Mouse (Mus musculus) cerebellum, adult 11 months (tissue): ENCODE measurements at regions not wholly inside any gene's neighbourhood (a gene's known extent, or its start where the extent isn't known, plus 50 kb on each side); places are given as distances from the start of the nearest gene placed in this dataset.

ENCODE experiments used
- DNase-seq: peaks from one replicate; pipeline ENCODE4 v3.0.0; 2022

DNA sequence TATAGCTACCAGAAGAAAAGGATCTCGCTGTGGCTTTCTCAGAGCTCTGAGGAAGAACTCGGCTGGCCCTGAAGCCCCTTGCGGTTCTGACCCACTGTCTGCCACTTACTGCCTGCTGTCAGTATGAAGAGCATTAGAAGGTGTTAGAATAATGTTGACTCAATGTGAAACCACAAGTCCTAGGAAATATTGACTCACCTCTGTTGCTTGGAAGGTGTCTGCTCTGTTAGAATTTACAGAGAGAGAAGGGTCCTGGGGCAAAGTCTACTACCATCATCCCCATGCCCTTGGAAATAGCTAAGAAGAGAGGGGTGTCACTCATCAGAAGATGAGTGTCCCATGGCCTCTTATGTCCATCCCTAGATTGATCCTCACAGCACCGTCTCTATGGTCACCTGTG, 197.9 kb downstream of the Hlx start:
- no peak for DNase-seq

- no peak for DNase-seq
Observed at GRCm38 (mm10) chr1:184533870-184534269, 198.5 kb downstream of the Hlx start.

DNA sequence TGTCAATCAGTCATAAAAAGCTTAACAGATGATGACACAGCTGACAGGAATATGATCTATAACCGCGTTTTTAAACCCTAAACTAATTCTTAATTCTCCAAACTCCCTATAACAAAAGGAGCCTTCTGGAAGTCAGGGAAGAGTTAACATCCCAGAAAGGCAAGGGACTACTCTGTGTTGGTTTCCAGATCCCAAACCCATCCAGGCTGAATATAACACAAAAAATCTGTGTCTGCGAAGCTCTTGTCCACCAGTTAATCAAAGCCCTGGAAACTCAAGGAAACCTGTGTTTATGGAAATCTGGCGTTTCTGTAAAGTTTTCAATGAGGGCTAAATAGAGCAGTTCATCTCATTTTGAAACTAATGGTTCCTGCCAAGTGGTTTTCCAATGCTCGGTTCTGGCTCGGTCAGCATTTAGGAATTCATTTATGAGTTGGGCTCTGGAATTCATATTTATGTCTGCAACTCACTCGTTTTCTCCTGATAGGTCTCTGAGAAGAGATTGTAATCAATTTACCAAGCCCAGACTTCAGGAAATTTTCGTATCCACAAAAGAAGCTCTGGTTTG, 199.8 kb downstream of the Hlx start:
- DNase-seq, result no peak

GRCm38 (mm10) chr1:184530606-184531320, 201.7 kb downstream of the Hlx start:
- no peak for DNase-seq

GRCm38 (mm10) chr1:184525740-184526139, 206.7 kb downstream of the Hlx start:
- DNase-seq, result no peak

GRCm38 (mm10) chr1:184519551-184519950, 212.9 kb downstream of the Hlx start:
- DNase-seq, result no peak

- no peak for DNase-seq
Observed at GRCm38 (mm10) chr1:184504663-184505062, 227.8 kb downstream of the Hlx start.

DNA sequence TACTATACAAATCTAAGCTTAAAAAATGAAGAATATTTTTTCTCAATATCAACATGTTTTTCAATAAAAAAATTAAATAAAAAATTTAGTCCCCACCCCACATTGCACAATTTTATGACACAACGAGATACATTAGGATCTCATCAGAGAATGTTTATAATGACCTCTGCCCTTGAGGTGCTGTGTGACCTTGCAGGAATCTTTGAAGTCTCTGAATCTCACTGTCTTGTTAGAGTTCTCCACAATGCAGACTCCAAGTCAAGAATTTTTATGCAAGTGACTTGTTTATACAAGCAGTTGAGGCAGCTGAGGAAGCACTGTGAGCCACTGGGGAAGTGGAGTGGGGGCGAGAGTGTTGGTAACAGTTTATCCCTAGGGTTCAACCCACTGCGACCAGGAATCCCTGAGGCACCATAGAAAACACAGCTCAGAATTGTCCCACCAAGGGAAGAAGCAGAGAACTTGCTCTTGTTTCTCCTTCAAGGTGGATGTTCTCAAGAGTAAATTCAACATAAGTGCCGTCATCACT, 228.5 kb downstream of the Hlx start:
- no peak for DNase-seq

GRCm38 (mm10) chr1:184500702-184501101, 231.7 kb downstream of the Hlx start:
- no peak for DNase-seq

DNA sequence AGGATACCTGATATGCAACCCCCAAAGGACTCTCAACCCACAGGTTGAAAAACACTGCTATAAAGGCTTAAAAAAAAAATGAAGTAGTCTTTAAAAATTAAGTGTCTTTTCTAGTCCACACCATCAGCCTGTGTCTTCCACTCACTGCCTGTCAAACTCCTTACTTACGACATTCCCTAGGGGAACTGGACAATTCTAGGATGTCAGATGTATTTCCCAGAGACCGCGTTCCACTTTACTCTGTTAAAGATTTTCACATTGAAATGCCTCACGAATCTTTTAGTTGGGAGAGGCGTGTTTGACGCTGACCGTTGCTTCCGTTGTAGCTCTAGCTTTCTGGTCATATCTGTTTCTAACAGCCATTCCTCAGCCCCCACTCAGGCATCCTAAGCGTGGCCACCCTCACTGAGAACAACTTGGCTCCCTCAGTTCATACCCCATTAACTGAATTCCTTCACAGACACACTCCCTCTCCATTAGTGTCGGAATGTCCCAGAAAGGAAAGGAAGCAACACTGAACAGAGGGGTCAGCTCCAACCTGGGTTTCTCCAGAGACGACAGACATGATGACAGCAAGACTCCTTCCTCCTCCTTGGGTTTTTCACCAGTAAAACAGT, 233.4 kb downstream of the Hlx start:
- no peak for DNase-seq

DNA sequence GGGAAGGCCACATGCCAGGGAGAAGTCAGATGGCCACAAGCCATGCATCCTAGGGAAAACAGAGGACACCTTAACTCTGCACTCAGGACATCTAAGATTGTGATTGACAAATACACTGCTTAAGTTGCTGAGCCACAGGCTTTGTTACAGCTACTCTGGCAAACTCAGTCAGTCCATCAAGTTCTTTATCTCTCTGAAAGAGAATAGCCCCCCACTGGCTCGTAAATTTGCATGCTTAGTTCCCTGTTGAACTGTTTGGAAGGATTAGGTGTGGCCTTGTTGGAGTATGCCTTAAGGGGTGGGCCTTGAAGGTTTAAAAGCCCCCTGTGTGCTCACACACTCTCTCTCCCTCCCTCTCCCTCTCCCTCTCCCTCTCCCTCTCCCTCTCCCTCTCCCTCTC, 235.4 kb downstream of the Hlx start:
- no peak for DNase-seq

DNA sequence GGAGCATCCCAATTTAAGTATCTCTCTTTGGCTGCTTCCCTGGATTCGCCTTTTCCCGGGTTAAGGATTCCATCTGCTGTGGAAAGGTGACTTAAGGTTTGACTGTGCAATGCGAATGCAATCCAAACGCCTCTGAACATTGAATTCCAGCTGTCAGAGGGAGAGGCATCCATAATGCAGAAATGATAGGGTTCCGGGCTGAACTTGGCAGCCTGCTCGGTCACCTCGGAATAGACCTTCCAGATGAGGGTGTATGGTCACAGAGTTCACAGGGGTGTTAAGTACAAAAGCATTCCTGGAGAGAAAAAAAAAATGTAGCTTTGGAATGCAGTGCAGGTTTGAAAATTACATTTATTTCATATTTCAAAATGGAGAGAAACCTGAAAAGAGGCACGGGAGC, 238.6 kb downstream of the Hlx start:
- no peak for DNase-seq

DNA sequence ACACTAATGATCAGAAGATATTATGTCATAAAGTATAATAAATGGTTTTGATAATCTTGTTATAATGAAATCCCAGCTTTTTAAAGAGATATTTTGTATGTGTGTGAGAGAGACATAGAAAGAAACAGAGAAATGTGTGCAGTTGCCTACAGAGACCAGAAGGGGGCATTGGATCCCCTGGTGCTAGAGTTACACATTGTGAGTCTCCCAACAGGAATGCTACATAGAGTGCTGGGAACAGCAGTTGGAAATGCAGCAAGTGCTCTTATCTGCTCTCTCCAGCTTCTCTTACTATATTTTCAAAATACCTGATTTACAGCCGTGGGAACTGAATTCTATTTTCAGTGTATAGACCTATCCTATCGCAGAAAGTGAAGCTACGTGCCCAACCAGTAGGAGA, 240.3 kb downstream of the Hlx start:
- DNase-seq, result no peak

- DNase-seq, result no peak
Observed at GRCm38 (mm10) chr1:184491252-184491651, 241.2 kb downstream of the Hlx start.

DNA sequence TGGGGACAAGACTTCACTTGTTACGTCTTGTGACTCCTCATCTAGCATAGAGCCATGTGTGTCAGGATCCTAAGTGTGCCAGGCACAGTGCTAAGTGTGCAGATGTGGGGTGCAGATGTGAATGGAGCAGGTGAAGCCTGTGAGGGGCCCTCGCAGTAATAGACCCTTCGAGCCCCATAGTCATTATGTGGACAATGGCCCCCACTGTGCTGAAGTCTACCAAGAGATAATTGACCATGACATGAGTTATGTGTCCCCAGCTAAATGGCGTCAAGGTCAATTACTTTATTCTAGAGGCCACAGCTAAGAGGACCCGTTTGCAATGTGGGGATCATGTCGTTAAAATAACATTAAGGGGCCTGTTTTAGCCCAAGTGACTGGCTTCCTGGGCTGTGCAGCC, 245.0 kb downstream of the Hlx start:
- no peak for DNase-seq

GRCm38 (mm10) chr1:184484801-184485200, 247.6 kb downstream of the Hlx start:
- DNase-seq, result no peak

DNA sequence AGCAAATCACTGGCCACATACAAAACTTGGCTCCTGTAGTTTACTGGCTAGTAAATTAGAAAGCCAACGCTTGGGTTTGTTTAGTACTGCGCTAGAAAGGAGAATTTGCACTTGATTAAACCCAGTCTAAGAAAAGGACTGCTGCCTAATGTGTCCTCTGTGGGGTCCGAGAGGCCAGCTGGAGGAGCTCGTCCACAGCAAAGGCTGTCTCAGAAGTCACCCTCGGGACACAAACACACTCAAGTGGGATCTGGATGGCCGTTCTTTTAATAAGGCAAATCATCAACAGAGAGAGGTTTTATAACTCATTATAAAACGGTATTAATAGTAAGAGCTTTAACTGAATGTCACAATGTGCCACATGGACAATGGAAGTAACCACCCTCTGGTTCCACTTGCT, 249.0 kb downstream of the Hlx start:
- no peak for DNase-seq

GRCm38 (mm10) chr1:184482026-184482425, 250.4 kb downstream of the Hlx start:
- no peak for DNase-seq

- no peak for DNase-seq
Observed at GRCm38 (mm10) chr1:184480571-184481220, 251.7 kb downstream of the Hlx start.

DNA sequence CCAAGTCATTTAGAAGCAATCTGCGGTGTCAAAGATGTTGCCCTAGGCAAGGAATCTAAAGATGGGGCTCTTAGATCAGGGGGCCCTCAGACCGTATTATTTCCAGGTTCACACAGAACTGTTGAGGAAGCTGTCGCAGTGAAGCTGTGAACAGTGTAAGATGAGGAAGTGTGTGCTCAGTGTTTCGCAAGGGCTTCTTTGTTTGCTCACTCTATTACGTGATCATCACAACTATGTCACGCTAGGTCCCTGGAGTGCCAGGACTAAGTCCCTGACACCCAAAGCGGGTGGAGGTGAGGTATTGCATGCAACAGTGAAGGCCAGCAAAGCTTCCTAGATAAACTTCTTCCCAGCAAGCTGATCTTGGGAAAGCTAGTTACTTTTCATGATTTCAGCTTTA, 254.4 kb downstream of the Hlx start:
- no peak for DNase-seq

DNA sequence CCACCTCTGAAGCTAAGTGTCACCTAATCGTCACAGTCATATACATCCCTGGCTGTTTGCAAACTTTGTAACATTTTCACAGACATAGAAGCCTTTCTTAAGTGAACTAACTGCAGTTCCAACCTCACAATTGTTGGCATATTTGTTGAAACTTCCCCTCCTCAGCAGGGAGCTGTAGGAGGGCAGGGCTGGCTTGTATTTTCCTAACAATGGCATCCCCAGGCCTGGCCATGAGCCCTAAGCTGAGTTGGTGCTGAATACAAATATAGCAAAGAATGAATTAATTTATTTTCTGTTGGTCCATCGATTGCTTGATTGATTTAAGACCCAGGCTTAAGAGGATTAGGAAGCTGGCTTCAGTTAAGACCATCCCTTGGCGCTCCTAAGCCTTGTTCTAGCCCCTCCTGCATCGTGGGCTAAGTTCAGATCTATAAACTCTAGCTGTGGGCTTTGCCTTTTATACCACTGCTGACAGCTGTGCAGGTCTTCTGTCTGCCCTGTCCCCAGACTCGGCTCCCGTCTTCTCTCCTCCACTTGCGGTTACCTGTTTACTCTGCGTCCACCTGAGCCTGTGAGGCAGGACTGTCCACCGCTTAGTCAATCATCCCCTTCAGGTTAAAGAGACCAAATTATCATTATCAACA, 269.8 kb downstream of the Hlx start:
- no peak for DNase-seq

- DNase-seq, result no peak
Observed at GRCm38 (mm10) chr1:184461411-184461810, 271.0 kb downstream of the Hlx start.

GRCm38 (mm10) chr1:184456727-184457126, 275.7 kb downstream of the Hlx start:
- no peak for DNase-seq
